Mouse (Mus musculus) E14TG2a.4 (cell line): ENCODE data around the gene Gm10134.

Experiments
- CTCF ChIP-seq: conservative IDR thresholded peaks from 2 replicates; pipeline ENCODE4 v1.5.1; 2014; ENCODE audit warnings: low read length
- NANOG ChIP-seq: IDR thresholded peaks from 2 replicates; pipeline ENCODE4 v1.6.1; 2014; ENCODE audit warnings: borderline replicate concordance, low read length, mixed read lengths

GRCm38 (mm10) chr2:28535263-28535540 lies 29.3 kb downstream of the Gm10134 start:
- TF ChIP-seq CTCF, result no peak
- no peak for TF ChIP-seq NANOG
